Mouse (Mus musculus) myocyte (in vitro differentiated cells): Measurements from ENCODE around the gene Olfr553.

Source experiments
- E2F4 ChIP-seq: IDR thresholded peaks from one replicate; pipeline ENCODE4 v1.6.1; 2011; ENCODE audit warnings: mild to moderate bottlenecking, control low read depth, moderate library complexity; ENCODE audit not compliant: insufficient read depth
- POLR2A ChIP-seq: IDR thresholded peaks from one replicate; pipeline ENCODE4 v1.6.1; 2011; ENCODE audit warnings: low read depth, mild to moderate bottlenecking, control low read depth, moderate library complexity; ENCODE audit not compliant: insufficient read length
- POLR2AphosphoS2 ChIP-seq: IDR thresholded peaks from one replicate; pipeline ENCODE4 v1.6.1; 2011; ENCODE audit warnings: low read depth, control low read depth; ENCODE audit not compliant: insufficient read length

- TF ChIP-seq POLR2AphosphoS2, result no peak
- no peak for TF ChIP-seq E2F4
- no peak for TF ChIP-seq POLR2A
Observed at GRCm38 (mm10) chr7:102597378-102598031, 20.5 kb downstream of the Olfr553 start, which contains the start of gene Olfr552.
